Mouse (Mus musculus) hindbrain, embryonic 12.5 days (tissue): ENCODE results near the gene Ush2a. TPM values are rescaled to one million over a fixed set of nuclear protein-coding genes. Genes with fewer than 3 reads are reported as not detected.

ENCODE experiments used
- ATAC-seq: fragments of 200-750 bp; cut with Nextera tagmentation; 2 replicates; pipeline ENCODE4 v1.8.0; 2017; ENCODE audit warnings: moderate TSS enrichment; ENCODE audit not compliant: low FRiP score
- H3K27ac ChIP-seq: fragments of 300-500 bp; sonication (generic); 2 replicates; pipeline ENCODE4 v1.5.1; 2016; ENCODE audit warnings: mild to moderate bottlenecking
- H3K27me3 ChIP-seq: fragments of 300-500 bp; sonication (generic); 2 replicates; pipeline ENCODE4 v1.6.1; 2016; ENCODE audit warnings: mild to moderate bottlenecking
- H3K36me3 ChIP-seq: fragments of 300-500 bp; sonication (generic); 2 replicates; pipeline ENCODE4 v1.6.1; 2016; ENCODE audit warnings: mild to moderate bottlenecking
- H3K4me1 ChIP-seq: fragments of 300-500 bp; sonication (generic); 2 replicates; pipeline ENCODE4 v1.6.1; 2016
- H3K4me2 ChIP-seq: fragments of 300-500 bp; sonication (generic); replicated peaks from 2 replicates; pipeline ENCODE4 v1.6.1; 2016; ENCODE audit warnings: mild to moderate bottlenecking
- H3K4me3 ChIP-seq: fragments of 300-500 bp; sonication (generic); 2 replicates; pipeline ENCODE4 v1.5.1; 2016; ENCODE audit warnings: mild to moderate bottlenecking
- H3K9ac ChIP-seq: fragments of 300-500 bp; sonication (generic); 2 replicates; pipeline ENCODE4 v1.6.1; 2016; ENCODE audit warnings: mild to moderate bottlenecking, moderate library complexity
- H3K9me3 ChIP-seq: fragments of 300-500 bp; sonication (generic); replicated peaks from 2 replicates; pipeline ENCODE4 v1.6.1; 2016; ENCODE audit warnings: mild to moderate bottlenecking
- WGBS: fragments of 180-500 bp; shearing (Covaris S2); methylation state at CpG from one replicate; pipeline ENCODE4 v1.1.7; 2016; 5-methylcytosine and 5-hydroxymethylcytosine counted together
- polyA plus RNA-seq: library from polyadenylated mRNA; unstranded; fragments of >200 nt; fragmentation: Nextera tagmentation; extraction: Ambion mirVana; gene quantifications from 2 replicates; pipeline ENCODE4 v1.2.1, GENCODE M21; 2016

Ush2a gene
- polyA plus RNA-seq, 1 experiment from 2014 or later = 0.36 TPM

GRCm38 (mm10) chr1:188407176-188407575 is 145.4 kb downstream of the Ush2a start:
- no peak overlapping the region for H3K27ac ChIP-seq
- 88% methylated on average over 4 of the region's 4 CpGs for WGBS
- H3K36me3 ChIP-seq = no peaks in the 10 kb centered on the region
- H3K9ac ChIP-seq = no peak overlapping the region
- H3K4me3 ChIP-seq = no peak overlapping the region
- no peaks in the 10 kb centered on the region for H3K9me3 ChIP-seq
- ATAC-seq = no peak
- H3K4me1 ChIP-seq = 0 out of 2 replicates have a peak, but pooled peaks cover 2% of the 10 kb centered on the region
- H3K4me2 ChIP-seq = no peak overlapping the region
- H3K27me3 ChIP-seq = no peaks in the 10 kb centered on the region

GRCm38 (mm10) chr1:188407613-188408386 is 146.0 kb downstream of the Ush2a start:
- Histone ChIP-seq H3K36me3 (no peaks in the 10 kb centered on the region), H3K27ac (no peak overlapping the region), H3K9me3 (no peaks in the 10 kb centered on the region), H3K4me2 (no peak overlapping the region), H3K27me3 (no peaks in the 10 kb centered on the region), H3K9ac (no peak overlapping the region), H3K4me3 (no peak overlapping the region), H3K4me1 (0 out of 2 replicates have a peak, but pooled peaks cover 2% of the 10 kb centered on the region)
- no peak for ATAC-seq
- 87% methylated on average over 8 of the region's 8 CpGs for WGBS

GRCm38 (mm10) chr1:188410547-188410946 is 148.7 kb downstream of the Ush2a start:
- ATAC-seq = no peak
- WGBS = 90% methylated on average over 3 of the region's 3 CpGs
- H3K27me3 ChIP-seq = no peaks in the 10 kb centered on the region
- H3K4me2 ChIP-seq = no peak overlapping the region
- H3K4me3 ChIP-seq = no peak overlapping the region
- no peak overlapping the region for H3K9ac ChIP-seq
- H3K9me3 ChIP-seq = no peaks in the 10 kb centered on the region
- no peak overlapping the region for H3K27ac ChIP-seq
- 0 out of 2 replicates have a peak, but pooled peaks cover 2% of the 10 kb centered on the region for H3K4me1 ChIP-seq
- no peaks in the 10 kb centered on the region for H3K36me3 ChIP-seq

- H3K4me1 ChIP-seq = no peaks in the 10 kb centered on the region
- H3K4me2 ChIP-seq = no peak overlapping the region
- H3K9me3 ChIP-seq = no peaks in the 10 kb centered on the region
- H3K36me3 ChIP-seq = no peaks in the 10 kb centered on the region
- no peak for ATAC-seq
- no peaks in the 10 kb centered on the region for H3K27me3 ChIP-seq
- WGBS = 94% methylated on average over 2 of the region's 2 CpGs
- H3K27ac ChIP-seq = no peak overlapping the region
- H3K4me3 ChIP-seq = no peak overlapping the region
- H3K9ac ChIP-seq = no peak overlapping the region
Observed at GRCm38 (mm10) chr1:188420543-188420942, 158.7 kb downstream of the Ush2a start.

GRCm38 (mm10) chr1:188428172-188428571 is 166.3 kb downstream of the Ush2a start:
- Histone ChIP-seq H3K4me2 (no peak overlapping the region), H3K27me3 (no peaks in the 10 kb centered on the region), H3K9ac (no peak overlapping the region), H3K9me3 (no peaks in the 10 kb centered on the region), H3K36me3 (no peaks in the 10 kb centered on the region), H3K4me3 (no peak overlapping the region), H3K27ac (no peak overlapping the region), H3K4me1 (no peaks in the 10 kb centered on the region)
- no peak for ATAC-seq
- WGBS = 76% methylated on average over 6 of the region's 6 CpGs

GRCm38 (mm10) chr1:188430689-188431088 is 168.9 kb downstream of the Ush2a start:
- no peak overlapping the region for H3K27ac ChIP-seq
- H3K27me3 ChIP-seq = no peaks in the 10 kb centered on the region
- H3K9me3 ChIP-seq = no peaks in the 10 kb centered on the region
- no peaks in the 10 kb centered on the region for H3K36me3 ChIP-seq
- H3K4me1 ChIP-seq = no peaks in the 10 kb centered on the region
- WGBS = 72% methylated on average over 3 of the region's 3 CpGs
- H3K4me3 ChIP-seq = no peak overlapping the region
- H3K4me2 ChIP-seq = no peak overlapping the region
- H3K9ac ChIP-seq = no peak overlapping the region
- no peak for ATAC-seq

GRCm38 (mm10) chr1:188447964-188448363 is 186.1 kb downstream of the Ush2a start:
- WGBS = 74% methylated on average over 5 of the region's 5 CpGs
- Histone ChIP-seq H3K27me3 (no peaks in the 10 kb centered on the region), H3K4me1 (no peaks in the 10 kb centered on the region), H3K27ac (no peak overlapping the region), H3K4me2 (no peak overlapping the region), H3K9me3 (no peaks in the 10 kb centered on the region), H3K9ac (no peak overlapping the region), H3K36me3 (no peaks in the 10 kb centered on the region), H3K4me3 (no peak overlapping the region)
- ATAC-seq = no peak

GRCm38 (mm10) chr1:188456466-188457175 is 194.8 kb downstream of the Ush2a start:
- Histone ChIP-seq H3K27me3 (no peaks in the 10 kb centered on the region), H3K36me3 (no peaks in the 10 kb centered on the region), H3K9me3 (no peaks in the 10 kb centered on the region), H3K9ac (no peak overlapping the region), H3K4me1 (no peaks in the 10 kb centered on the region; the same call in 1 of the 2 replicates), H3K4me3 (no peak overlapping the region), H3K27ac (no peak overlapping the region), H3K4me2 (no peak overlapping the region)
- ATAC-seq = no peak
- WGBS = 62% methylated on average over 13 of the region's 13 CpGs

GRCm38 (mm10) chr1:188457221-188458008 is 195.6 kb downstream of the Ush2a start:
- Histone ChIP-seq H3K9me3 (no peaks in the 10 kb centered on the region), H3K27ac (no peak overlapping the region), H3K9ac (no peak overlapping the region), H3K4me2 (no peak overlapping the region), H3K4me1 (no peaks in the 10 kb centered on the region; the same call in 1 of the 2 replicates), H3K4me3 (no peak overlapping the region), H3K27me3 (no peaks in the 10 kb centered on the region), H3K36me3 (no peaks in the 10 kb centered on the region)
- ATAC-seq = no peak
- 49% methylated on average over 13 of the region's 13 CpGs for WGBS

- H3K4me3 ChIP-seq = no peak overlapping the region
- H3K27me3 ChIP-seq = no peaks in the 10 kb centered on the region
- H3K9me3 ChIP-seq = no peaks in the 10 kb centered on the region
- WGBS = 79% methylated on average over 2 of the region's 2 CpGs
- no peaks in the 10 kb centered on the region; the same call in 1 of the 2 replicates for H3K4me1 ChIP-seq
- H3K9ac ChIP-seq = no peak overlapping the region
- H3K27ac ChIP-seq = no peak overlapping the region
- no peaks in the 10 kb centered on the region for H3K36me3 ChIP-seq
- H3K4me2 ChIP-seq = no peak overlapping the region
- ATAC-seq = no peak
Observed at GRCm38 (mm10) chr1:188461203-188461602, 199.4 kb downstream of the Ush2a start.

- no peaks in the 10 kb centered on the region for H3K27me3 ChIP-seq
- no peak overlapping the region for H3K4me3 ChIP-seq
- ATAC-seq = no peak
- no peaks in the 10 kb centered on the region for H3K36me3 ChIP-seq
- H3K9me3 ChIP-seq = no peaks in the 10 kb centered on the region
- no peak overlapping the region for H3K27ac ChIP-seq
- H3K9ac ChIP-seq = no peak overlapping the region
- H3K4me1 ChIP-seq = no peaks in the 10 kb centered on the region
- H3K4me2 ChIP-seq = no peak overlapping the region
Observed at GRCm38 (mm10) chr1:188464653-188465052, 202.8 kb downstream of the Ush2a start.

- Histone ChIP-seq H3K4me2 (no peak overlapping the region), H3K9ac (no peak overlapping the region)
- no peak for ATAC-seq
Observed at GRCm38 (mm10) chr1:188468371-188468783, 206.6 kb downstream of the Ush2a start.

More at GRCm38 (mm10) chr1:188468371-188468783, 206.6 kb downstream of the Ush2a start:
- no peaks in the 10 kb centered on the region for H3K36me3 ChIP-seq
- WGBS = 88% methylated on average over 10 of the region's 10 CpGs
- no peaks in the 10 kb centered on the region for H3K27me3 ChIP-seq
- H3K27ac ChIP-seq = no peak overlapping the region
- no peak overlapping the region for H3K4me3 ChIP-seq
- no peaks in the 10 kb centered on the region for H3K9me3 ChIP-seq
- H3K4me1 ChIP-seq = no peaks in the 10 kb centered on the region
